Mouse (Mus musculus): ENCODE data around the gene Hoxa10. TPM values are rescaled to one million over a fixed set of nuclear protein-coding genes. Genes with fewer than 3 reads are reported as not detected.

The Hoxa10 gene
- polyA plus RNA-seq, 1 experiment from 2014 or later, result 0.17 TPM

DNA sequence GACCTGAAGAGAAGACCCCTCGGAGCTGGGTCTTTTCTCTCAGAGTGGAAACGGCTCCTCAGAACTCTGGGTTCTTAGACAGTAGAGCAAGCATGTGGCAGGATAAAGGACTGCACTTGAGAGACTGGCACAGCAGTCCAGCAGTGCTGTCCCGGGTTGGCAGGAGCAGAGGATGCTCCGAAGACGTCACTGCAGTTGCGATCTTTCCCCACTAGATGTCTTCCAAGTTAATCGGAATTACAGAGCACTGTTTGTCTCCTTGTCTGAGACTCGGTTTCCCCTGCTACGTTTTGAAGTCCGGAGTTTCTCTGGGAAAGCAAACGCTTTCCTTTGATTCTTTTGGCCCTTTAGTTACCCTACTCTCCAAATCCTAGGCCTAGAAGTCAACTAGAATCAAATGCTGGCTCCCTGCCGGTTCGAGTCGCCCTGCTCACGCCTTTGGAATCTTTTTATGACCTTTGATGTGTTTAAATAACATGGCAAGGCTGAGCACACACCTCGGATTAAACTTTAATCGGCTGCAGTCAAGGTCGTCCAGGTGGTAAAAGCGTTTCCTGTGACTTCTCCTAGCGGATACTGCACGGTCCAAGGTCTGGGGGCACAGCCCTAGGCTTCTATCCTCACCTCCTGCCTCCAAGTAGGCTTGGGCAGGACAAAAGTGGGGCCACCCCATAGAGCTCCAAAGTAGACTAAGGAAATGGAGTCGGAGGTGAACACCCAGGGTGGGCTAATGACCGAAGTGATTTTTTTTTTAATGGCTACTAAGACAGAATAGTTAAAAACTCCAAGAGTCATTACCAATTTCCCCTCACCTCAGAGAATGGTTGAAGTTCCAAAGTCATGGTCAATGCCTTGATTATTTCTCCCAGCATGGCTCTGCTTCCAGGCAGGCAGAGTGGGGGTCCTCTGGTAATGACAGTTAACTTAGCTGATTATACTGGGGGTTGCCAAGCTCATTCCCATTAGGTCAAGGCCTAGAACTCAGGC, 30.1 kb upstream of the Hoxa10 start:
- Histone ChIP-seq H3K36me3 (no peaks in the 10 kb centered on the region), H3K4me2 (no peak overlapping the region), H3K4me1 (no peaks in the 10 kb centered on the region), H3K27me3 (peaks cover 96% of the 10 kb centered on the region), H3K9ac (no peak overlapping the region), H3K27ac (no peak overlapping the region), H3K4me3 (no peak overlapping the region), H3K9me3 (no peaks in the 10 kb centered on the region)
- no peak for ATAC-seq (ENCODE audit: borderline replicate concordance, extremely low read depth, low FRiP score, low TSS enrichment)
- 8% methylated on average over 23 of the region's 23 CpGs for WGBS

DNA sequence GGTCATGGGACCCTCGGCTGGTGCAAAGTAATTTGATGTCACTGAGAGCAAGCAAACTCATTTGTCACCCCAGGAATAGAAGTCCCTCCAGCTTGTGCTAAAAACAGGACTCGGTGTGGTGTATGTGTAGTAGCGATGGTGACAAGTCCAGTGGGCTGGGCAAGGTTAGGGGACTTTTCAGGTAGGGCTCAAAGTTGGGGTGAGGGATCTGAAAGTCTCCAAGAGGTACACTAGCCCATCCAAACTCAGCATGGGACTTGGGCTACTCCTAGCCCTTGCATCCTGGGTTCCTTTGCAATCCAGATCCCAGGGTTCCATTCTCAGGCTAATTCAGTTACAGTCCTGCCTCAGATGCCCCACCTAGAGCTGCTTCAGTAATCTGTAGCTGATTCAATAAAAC, 28.1 kb upstream of the Hoxa10 start:
- no peaks in the 10 kb centered on the region for H3K36me3 ChIP-seq
- WGBS, result 8% methylated on average over 3 of the region's 3 CpGs
- H3K9ac ChIP-seq, result no peak overlapping the region
- peaks cover 96% of the 10 kb centered on the region for H3K27me3 ChIP-seq
- no peak overlapping the region for H3K27ac ChIP-seq
- H3K4me3 ChIP-seq, result no peak overlapping the region
- no peak overlapping the region for H3K4me2 ChIP-seq
- no peak for ATAC-seq (ENCODE audit: borderline replicate concordance, extremely low read depth, low FRiP score, low TSS enrichment)
- H3K9me3 ChIP-seq, result no peaks in the 10 kb centered on the region
- H3K4me1 ChIP-seq, result no peaks in the 10 kb centered on the region

DNA sequence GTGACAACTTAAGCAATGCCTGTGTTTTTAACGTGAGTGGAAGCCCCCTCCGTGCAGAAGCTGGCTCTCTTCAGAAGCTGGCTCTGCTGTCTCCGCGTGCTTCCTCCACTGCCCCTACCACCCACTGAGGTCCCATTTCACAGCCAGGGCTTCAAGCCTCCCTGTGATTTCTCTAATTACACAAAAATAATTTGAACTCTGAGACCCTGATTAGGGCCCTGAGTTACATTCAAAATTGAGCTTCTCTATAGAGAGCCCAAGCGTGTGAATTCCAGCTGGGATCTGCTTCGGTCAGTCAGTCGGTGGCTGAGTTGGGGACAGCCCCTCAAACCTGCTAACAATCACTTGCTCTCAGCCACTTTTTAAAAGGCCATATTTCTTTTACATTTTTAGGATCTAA, 27.7 kb upstream of the Hoxa10 start:
- H3K4me1 ChIP-seq, result no peaks in the 10 kb centered on the region
- no peak overlapping the region for H3K27ac ChIP-seq
- no peak overlapping the region for H3K4me3 ChIP-seq
- H3K36me3 ChIP-seq, result no peaks in the 10 kb centered on the region
- H3K4me2 ChIP-seq, result no peak overlapping the region
- 3% methylated on average over 7 of the region's 7 CpGs for WGBS
- ATAC-seq (ENCODE audit: borderline replicate concordance, extremely low read depth, low FRiP score, low TSS enrichment), result no peak
- H3K9ac ChIP-seq, result no peak overlapping the region
- no peaks in the 10 kb centered on the region for H3K9me3 ChIP-seq
- H3K27me3 ChIP-seq, result peaks cover 96% of the 10 kb centered on the region

DNA sequence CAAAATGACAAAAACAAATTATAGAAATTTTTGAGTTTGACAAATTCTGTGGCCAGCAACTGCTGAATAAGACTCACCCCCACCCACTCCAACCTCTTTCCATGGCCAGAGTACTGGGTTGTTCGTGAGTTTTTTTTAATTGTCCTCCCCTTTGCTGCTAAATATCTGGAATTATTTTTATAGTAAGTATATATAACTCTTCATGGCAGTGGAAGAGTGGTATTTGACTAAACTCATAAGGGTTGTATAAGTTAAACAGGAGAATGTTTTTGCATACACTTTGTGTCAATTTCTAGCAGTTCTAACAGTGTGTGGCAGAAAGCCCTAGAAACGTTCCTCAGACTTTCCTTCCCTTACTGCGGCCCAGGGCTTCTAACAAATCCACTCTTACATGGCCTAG, 27.0 kb upstream of the Hoxa10 start:
- ATAC-seq (ENCODE audit: borderline replicate concordance, extremely low read depth, low FRiP score, low TSS enrichment), result no peak
- WGBS, result 12% methylated on average over 3 of the region's 3 CpGs
- H3K27ac ChIP-seq, result no peak overlapping the region
- no peaks in the 10 kb centered on the region for H3K9me3 ChIP-seq
- H3K27me3 ChIP-seq, result peaks cover 96% of the 10 kb centered on the region
- no peak overlapping the region for H3K4me2 ChIP-seq
- no peak overlapping the region for H3K4me3 ChIP-seq
- H3K9ac ChIP-seq, result no peak overlapping the region
- no peaks in the 10 kb centered on the region for H3K36me3 ChIP-seq
- no peaks in the 10 kb centered on the region for H3K4me1 ChIP-seq

DNA sequence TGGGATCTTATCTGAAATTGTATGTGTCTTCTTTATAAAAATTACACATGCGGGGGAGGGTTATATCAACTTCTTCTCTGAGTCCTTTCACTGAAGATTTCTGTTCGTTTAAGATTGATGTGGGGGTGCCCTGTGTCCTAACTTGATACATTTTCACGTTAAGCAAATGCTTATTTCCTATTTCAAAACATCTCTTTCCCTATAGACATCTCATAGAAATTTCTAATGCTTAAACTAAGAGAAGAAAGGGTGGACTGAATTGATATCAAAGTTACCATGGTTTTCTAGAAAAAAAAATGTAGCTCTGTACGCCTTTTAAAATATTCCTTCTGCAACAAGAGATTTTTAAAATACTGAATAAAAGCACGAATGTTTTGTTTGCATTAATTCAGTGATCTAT, 26.6 kb upstream of the Hoxa10 start:
- ATAC-seq (ENCODE audit: borderline replicate concordance, extremely low read depth, low FRiP score, low TSS enrichment), result no peak
- Histone ChIP-seq H3K36me3 (no peaks in the 10 kb centered on the region), H3K4me3 (no peak overlapping the region), H3K27me3 (peaks cover 96% of the 10 kb centered on the region), H3K4me2 (no peak overlapping the region), H3K4me1 (no peaks in the 10 kb centered on the region), H3K27ac (no peak overlapping the region), H3K9me3 (no peaks in the 10 kb centered on the region), H3K9ac (no peak overlapping the region)
- 19% methylated on average over 5 of the region's 5 CpGs for WGBS

DNA sequence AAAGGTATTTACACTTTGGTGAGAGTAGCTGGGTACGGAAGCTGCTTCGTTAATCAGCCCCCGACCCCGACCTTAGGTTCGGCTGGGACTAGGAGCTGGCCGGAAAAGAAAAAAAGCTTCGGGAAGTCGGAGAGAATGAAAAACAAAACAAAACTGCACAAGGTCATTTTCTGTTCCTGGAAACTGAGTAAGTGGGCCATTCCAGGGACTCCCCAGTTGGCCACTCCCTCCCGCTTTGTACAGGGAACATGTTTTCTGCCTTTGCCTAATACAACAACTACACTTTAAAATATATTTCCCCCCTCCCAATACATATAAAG, 26.0 kb upstream of the Hoxa10 start:
- Histone ChIP-seq H3K9ac (no peak overlapping the region), H3K4me3 (no peak overlapping the region), H3K36me3 (no peaks in the 10 kb centered on the region), H3K27ac (no peak overlapping the region), H3K27me3 (peaks cover 98% of the 10 kb centered on the region), H3K9me3 (no peaks in the 10 kb centered on the region), H3K4me1 (no peaks in the 10 kb centered on the region), H3K4me2 (no peak overlapping the region)
- ATAC-seq (ENCODE audit: borderline replicate concordance, extremely low read depth, low FRiP score, low TSS enrichment), result no peak
- WGBS, result 3% methylated on average over 9 of the region's 9 CpGs

DNA sequence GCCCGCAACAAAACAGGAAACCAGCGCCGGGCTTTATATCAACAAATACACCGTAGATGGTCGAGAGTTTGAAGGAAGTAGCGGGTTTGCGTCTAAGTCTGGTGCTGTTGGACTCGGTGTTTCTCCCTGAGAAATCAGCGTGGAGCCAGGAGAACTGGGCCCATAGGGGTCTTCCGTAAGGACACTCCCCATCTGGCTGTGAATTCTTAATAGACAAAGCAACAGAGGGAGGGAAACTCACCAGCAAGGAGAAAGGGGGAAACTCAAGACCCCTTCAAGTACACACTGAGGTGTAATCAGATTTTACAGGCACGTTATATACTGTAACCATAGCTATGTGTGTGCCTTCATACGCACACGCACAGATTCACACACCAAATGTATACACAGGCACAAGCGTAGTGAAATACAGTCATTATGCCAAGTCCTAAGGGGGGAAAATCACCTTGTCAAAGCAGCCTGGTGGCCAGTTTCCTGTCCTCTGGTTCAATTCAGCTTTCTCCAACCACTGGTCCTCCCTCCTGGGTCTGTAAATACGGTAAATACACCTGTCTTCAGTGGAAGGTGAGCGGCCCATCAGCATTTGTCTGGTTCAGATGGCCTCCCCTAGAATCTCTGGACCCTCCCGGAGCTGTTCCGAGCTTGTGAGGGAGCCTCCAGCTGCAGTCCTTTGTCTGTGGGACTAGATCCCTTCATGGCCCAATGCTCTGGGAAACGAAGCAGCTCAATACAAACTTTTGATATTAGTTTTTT, 25.4 kb upstream of the Hoxa10 start:
- H3K9me3 ChIP-seq, result no peaks in the 10 kb centered on the region
- no peak overlapping the region for H3K4me2 ChIP-seq
- peaks cover 98% of the 10 kb centered on the region for H3K27me3 ChIP-seq
- WGBS, result under 1% methylated on average over 19 of the region's 19 CpGs
- H3K36me3 ChIP-seq, result no peaks in the 10 kb centered on the region
- peaks cover 2% of the 10 kb centered on the region for H3K4me1 ChIP-seq
- no peak overlapping the region for H3K4me3 ChIP-seq
- H3K9ac ChIP-seq, result no peak overlapping the region
- ATAC-seq (ENCODE audit: borderline replicate concordance, extremely low read depth, low FRiP score, low TSS enrichment), result no peak
- no peak overlapping the region for H3K27ac ChIP-seq

DNA sequence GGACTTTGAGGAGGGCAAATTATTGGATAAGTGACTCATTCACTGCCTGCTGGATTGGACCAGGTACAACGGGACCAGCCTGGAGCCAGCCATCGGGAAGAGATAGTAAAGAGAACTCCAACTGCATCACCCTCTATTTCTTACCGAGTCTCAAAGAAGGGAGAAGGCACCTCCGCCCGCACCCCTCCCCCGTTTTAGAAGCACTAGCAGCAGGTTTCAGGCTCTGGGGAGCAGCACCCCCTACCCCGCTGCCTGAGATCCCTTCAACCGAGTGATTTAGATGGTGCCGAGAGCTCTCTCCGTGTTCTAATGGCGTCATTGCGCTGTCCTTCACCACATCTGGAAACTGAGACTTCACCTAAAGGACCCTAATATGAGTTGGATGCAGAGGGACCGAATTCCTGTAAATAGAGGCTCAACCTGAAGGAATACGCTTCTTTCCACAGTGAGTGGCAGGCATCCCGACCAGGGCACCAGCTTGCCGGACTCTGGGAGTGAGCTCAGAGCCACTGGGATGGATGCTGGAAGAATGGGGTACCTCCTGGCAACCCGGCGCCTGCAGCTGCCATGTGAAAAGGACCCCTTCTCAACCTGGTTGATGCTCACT, 24.8 kb upstream of the Hoxa10 start:
- no peak overlapping the region for H3K4me3 ChIP-seq
- no peak overlapping the region for H3K4me2 ChIP-seq
- no peaks in the 10 kb centered on the region for H3K9me3 ChIP-seq
- peaks cover 8% of the 10 kb centered on the region for H3K4me1 ChIP-seq
- no peaks in the 10 kb centered on the region for H3K36me3 ChIP-seq
- WGBS, result 1% methylated on average over 18 of the region's 18 CpGs
- no peak for ATAC-seq (ENCODE audit: borderline replicate concordance, extremely low read depth, low FRiP score, low TSS enrichment)
- peaks cover 98% of the 10 kb centered on the region for H3K27me3 ChIP-seq
- no peak overlapping the region for H3K9ac ChIP-seq
- H3K27ac ChIP-seq, result no peak overlapping the region

DNA sequence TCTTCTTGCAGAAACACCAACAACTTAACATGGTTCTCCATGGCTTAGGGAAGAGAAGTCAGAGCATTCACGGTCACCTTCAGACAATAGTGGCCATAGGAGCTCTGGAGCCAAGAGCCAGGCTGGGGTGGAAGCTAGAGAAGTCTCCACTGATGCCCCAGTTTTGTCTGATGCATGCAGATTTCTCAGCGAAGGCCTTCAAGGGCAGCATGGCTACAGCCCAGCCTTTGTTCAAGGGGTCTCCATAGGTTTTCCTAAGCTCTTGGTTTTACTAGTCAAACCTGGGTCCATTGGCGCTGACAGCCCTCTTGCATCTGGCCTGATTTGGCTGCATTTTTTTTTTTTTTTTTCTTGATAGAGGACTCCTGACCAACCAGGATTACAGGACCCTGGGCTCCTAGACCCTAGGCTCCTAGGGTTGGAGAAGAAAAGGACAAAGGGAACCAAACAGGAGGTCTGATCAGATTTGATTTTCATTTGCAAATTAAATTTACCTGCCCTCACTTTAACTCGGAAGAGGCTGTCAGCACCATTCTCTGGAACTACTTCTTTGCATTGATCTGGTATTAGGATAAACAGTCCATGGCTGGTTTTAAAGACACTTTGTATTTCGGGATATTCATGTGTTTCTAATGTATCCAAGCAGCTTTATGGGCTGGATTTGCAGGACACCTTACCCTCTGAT, 23.6 kb upstream of the Hoxa10 start:
- no peak for ATAC-seq (ENCODE audit: borderline replicate concordance, extremely low read depth, low FRiP score, low TSS enrichment)
- H3K27ac ChIP-seq, result no peak overlapping the region
- H3K27me3 ChIP-seq, result peaks cover 97% of the 10 kb centered on the region
- H3K36me3 ChIP-seq, result no peaks in the 10 kb centered on the region
- peaks cover 13% of the 10 kb centered on the region for H3K4me1 ChIP-seq
- no peak overlapping the region for H3K4me3 ChIP-seq
- no peaks in the 10 kb centered on the region for H3K9me3 ChIP-seq
- WGBS, result 2% methylated on average over 5 of the region's 5 CpGs
- no peak overlapping the region for H3K9ac ChIP-seq
- no peak overlapping the region for H3K4me2 ChIP-seq

DNA sequence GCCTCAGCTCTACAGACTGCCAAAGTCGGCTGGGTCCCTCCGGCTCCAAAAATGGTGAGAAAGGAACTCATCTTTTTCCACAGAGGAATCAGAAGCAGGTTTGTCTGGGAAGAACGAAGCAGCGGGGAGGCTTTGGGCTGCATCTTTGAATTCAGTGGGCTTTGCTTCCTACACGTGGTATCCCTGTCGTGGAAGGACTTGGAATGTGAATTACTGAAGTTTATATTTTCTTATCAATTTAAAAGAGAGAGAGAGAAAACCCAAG, 22.6 kb upstream of the Hoxa10 start:
- WGBS, result 2% methylated on average over 6 of the region's 6 CpGs
- no peaks in the 10 kb centered on the region for H3K36me3 ChIP-seq
- no peak overlapping the region for H3K4me3 ChIP-seq
- peaks cover 13% of the 10 kb centered on the region for H3K4me1 ChIP-seq
- H3K9me3 ChIP-seq, result no peaks in the 10 kb centered on the region
- H3K4me2 ChIP-seq, result no peak overlapping the region
- H3K9ac ChIP-seq, result no peak overlapping the region
- ATAC-seq (ENCODE audit: borderline replicate concordance, extremely low read depth, low FRiP score, low TSS enrichment), result no peak
- H3K27ac ChIP-seq, result no peak overlapping the region
- peaks cover 97% of the 10 kb centered on the region for H3K27me3 ChIP-seq

DNA sequence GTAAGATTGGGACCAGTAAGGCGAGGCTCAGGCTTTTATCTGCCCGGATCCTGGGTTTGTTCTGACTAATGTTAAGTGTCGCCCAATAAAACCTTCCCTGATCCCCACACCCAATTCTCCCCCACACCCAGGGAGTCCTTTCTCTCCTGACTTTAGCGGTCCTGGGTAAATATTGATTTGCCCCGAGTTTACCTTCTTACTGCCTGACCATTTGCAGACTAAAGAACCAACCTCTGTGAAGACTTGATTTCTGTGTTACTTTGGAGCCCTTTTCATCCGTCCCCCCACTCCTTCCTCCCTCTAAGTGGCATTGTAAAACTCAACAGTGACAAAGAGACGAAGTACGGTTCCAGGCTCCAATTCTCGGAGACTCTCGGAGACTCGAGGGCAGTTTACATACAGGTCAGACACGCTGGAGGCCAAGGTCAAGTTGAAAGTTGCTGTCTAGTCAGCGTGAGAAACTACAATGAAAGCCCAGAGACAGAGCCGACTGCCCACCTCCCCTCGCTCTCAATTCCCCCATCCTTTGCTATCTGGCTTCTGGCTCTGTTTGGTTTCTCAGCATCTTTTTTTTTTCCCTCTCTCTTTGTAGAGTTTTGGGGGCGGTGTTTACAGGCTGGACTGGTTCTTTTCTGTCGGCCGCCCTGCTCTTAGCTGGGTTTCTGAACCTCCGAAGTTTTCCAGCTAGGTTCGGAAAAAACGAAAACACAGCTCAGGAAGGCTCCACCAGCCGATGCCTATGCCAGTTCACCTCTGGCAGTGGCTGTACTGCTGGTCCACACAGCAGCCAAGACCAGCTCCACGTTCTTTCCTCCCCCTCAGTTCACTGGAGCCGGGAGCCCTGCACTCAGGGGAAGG, 22.0 kb upstream of the Hoxa10 start:
- Histone ChIP-seq H3K4me1 (peaks cover 13% of the 10 kb centered on the region), H3K36me3 (no peaks in the 10 kb centered on the region), H3K4me2 (no peak overlapping the region), H3K27ac (no peak overlapping the region), H3K4me3 (no peak overlapping the region), H3K9me3 (no peaks in the 10 kb centered on the region), H3K27me3 (peaks cover 96% of the 10 kb centered on the region), H3K9ac (no peak overlapping the region)
- 3% methylated on average over 24 of the region's 24 CpGs for WGBS
- no peak for ATAC-seq (ENCODE audit: borderline replicate concordance, extremely low read depth, low FRiP score, low TSS enrichment)
